Mouse (Mus musculus) bone marrow, adult 2 months (tissue): Measurements from ENCODE around the gene Ankrd36.
"Not testable (repeated sequence)": the region's sequence is repeated elsewhere in the genome, so short reads cannot be mapped to it uniquely, and the experiment has no call there.

Experiments used
- CTCF ChIP-seq: fragments of 200-500 bp; IDR thresholded peaks from 2 replicates; pipeline ENCODE4 v1.5.1; 2011; ENCODE audit warnings: low read length, control low read depth; ENCODE audit not compliant: control insufficient read depth, insufficient read depth
- POLR2A ChIP-seq: fragments of 200-500 bp; IDR thresholded peaks from 2 replicates; pipeline ENCODE4 v1.6.1; 2011; ENCODE audit warnings: low read depth, mild to moderate bottlenecking, control low read depth, low read length, borderline replicate concordance; ENCODE audit not compliant: control insufficient read depth

- TF ChIP-seq POLR2A, CTCF: not testable (repeated sequence)
Observed at GRCm38 (mm10) chr11:5611918-5612317, 42.4 kb downstream of the Ankrd36 start.
